ENCODE assay signal across 9 mouse cellular contexts in the genomic region with DNA sequence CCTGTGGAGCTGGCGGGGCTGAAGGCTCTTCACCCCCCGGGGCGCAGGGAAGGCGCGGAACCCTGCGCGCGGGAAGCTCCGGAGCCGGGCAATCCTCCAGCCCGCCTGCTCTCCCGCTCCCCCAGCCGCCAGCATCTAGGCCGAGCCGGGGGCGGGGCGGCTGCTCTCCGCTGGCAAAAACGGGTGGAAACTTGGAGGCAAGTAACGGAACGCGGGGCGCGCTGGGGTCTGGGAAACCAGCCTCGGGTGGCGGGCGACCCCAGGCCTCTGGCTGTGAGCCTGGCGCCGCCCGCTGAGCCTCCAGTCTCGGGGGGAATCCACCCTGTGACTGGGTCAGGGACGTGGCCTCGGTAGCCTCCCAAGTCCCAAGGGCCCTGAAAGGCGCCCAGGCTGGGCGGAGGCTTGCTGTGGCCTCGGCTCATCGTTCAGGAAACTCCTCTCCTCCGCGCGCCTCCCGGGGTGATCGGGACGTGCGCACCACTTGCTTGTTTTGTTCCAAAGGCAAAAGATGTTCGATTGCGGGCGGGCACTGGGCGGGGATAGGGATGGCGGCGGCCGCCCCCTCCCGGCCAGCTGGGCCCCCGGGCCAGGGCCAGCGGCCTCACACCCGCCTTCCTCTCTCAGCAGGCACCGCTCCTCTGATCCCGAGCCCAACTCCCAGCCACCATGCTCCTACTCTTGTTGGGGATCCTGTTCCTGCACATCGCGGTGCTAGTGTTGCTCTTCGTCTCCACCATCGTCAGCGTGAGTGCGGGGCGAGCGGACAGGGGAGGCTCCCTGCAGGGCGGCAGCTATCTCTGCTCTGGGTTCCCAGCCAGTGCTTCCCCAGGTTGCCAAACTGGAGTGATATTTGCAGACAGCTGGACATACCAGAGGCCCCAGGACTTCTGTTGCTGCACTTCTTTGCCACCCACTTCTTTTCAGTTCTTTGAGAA. TPM values are rescaled to one million over a fixed set of nuclear protein-coding genes. Genes with fewer than 3 reads are reported as not detected.
DNase-seq lines count a peak whose midpoint lies in the region; ATAC-seq lines count a peak whose summit lies in the region.
"Had no signal": no experiment of that assay in that cellular context is flagged by ENCODE, and none has a peak within 500 bp of the region (broad histone marks: within the 10 kb centered on the region; RNA-seq: fewer than 3 reads in every experiment).

No protein-coding gene starts in this region.

- H3K9ac ChIP-seq in hindbrain, embryonic 13.5 days, result peak overlapping the region; percentile 76

- peak overlapping the region; percentile 97 for H3K4me2 ChIP-seq in hindbrain, embryonic 13.5 days

- H3K36me3 ChIP-seq in hindbrain, embryonic 13.5 days, result no peaks in the 10 kb centered on the region

- peak overlapping the region; percentile 57 for H3K4me3 ChIP-seq in hindbrain, embryonic 13.5 days

- H3K9me3 ChIP-seq in hindbrain, embryonic 13.5 days, result no peaks in the 10 kb centered on the region

- peak; percentile 52 for ATAC-seq in hindbrain, embryonic 13.5 days (ENCODE audit: low FRiP score)
- no peak for ATAC-seq in erythroid progenitor cell, adult 5-6 weeks (replicated peaks; ENCODE audit: low FRiP score, poor library complexity, severe bottlenecking)

- DNase-seq in Muller cell, postnatal 12 days (ENCODE audit: inconsistent ontology term), result peak; percentile 95
- DNase-seq in cerebellum, adult 8-10 months, result peak; percentile 27
- peak; percentile 38 to 59 for DNase-seq in frontal cortex, postnatal 25 days (ENCODE audit: low spot score in 2 of 2)
- peak; percentile 52 for DNase-seq in left cerebral cortex, adult 11 months (ENCODE audit: low spot score)
- DNase-seq in lung, postnatal 14 days, result peak; percentile 86
- DNase-seq in right cerebral cortex, postnatal 14 days, result peak; percentile 69

- H3K27me3 ChIP-seq in hindbrain, embryonic 13.5 days, result peaks cover 71% of the 10 kb centered on the region

- peaks cover 43% of the 10 kb centered on the region for H3K4me1 ChIP-seq in hindbrain, embryonic 13.5 days (replicated peaks)

- under 1% methylated on average over 54 of the region's 66 CpGs for WGBS in hindbrain, embryonic 13.5 days

- peak overlapping the region; percentile 68 for H3K27ac ChIP-seq in hindbrain, embryonic 13.5 days

RNA-seq across cellular contexts. Expression of gene Pmp22, which starts 4.0 kb away (rescaled TPM):
- polyA plus RNA-seq in hindbrain, embryonic 13.5 days (2015; fragmentation: Nextera tagmentation; extraction: Ambion mirVana), result 37.6 and 43.0 TPM in 2 replicates
- total RNA-seq in erythroid progenitor cell, adult 5-6 weeks (2015; ENCODE audit: low replicate concordance), result 1.7 and 1.8 TPM in 2 replicates
- total RNA-seq in erythroid progenitor cell, adult 5-6 weeks (2017; ENCODE audit: low replicate concordance), result 1.2 TPM in 1 of 2 replicates, not detected in the other
- total RNA-seq: common myeloid progenitor, adult 5-6 weeks had no signal

Comparison
In these comparisons a context has a peak if more than half of its experiments do, and no peak if none do; other contexts are left out.
1. DNase-seq: peak in every context shown above with its lines; median percentile 95 in Muller cell, postnatal 12 days; 86 in lung, postnatal 14 days; 69 in right cerebral cortex, postnatal 14 days; 52 in left cerebral cortex, adult 11 months; 48 in frontal cortex, postnatal 25 days; 27 in cerebellum, adult 8-10 months.